Mouse (Mus musculus): ENCODE results near the gene Fcrl6. TPM values are rescaled to one million over a fixed set of nuclear protein-coding genes. Genes with fewer than 3 reads are reported as not detected.

Gene Fcrl6
- not detected for total RNA-seq (2022)

GRCm38 (mm10) chr1:172602326-172602725 is at the start of gene Fcrl6:
Gene Fcrl6, minus strand, starts transcription at chr1:172602551.
- no peak for DNase-seq (ENCODE audit: low spot score in 2 of 2)

- no peak for DNase-seq (ENCODE audit: low spot score in 2 of 2)
Measured at GRCm38 (mm10) chr1:172651288-172651987, 49.1 kb upstream of the Fcrl6 start.

- peak; percentile 10 to 54 for DNase-seq (ENCODE audit: low spot score in 2 of 2)
Measured at GRCm38 (mm10) chr1:172650519-172651287, 48.4 kb upstream of the Fcrl6 start.

GRCm38 (mm10) chr1:172649396-172649795 is 47.0 kb upstream of the Fcrl6 start:
- DNase-seq (ENCODE audit: low spot score in 2 of 2) = no peak

DNA sequence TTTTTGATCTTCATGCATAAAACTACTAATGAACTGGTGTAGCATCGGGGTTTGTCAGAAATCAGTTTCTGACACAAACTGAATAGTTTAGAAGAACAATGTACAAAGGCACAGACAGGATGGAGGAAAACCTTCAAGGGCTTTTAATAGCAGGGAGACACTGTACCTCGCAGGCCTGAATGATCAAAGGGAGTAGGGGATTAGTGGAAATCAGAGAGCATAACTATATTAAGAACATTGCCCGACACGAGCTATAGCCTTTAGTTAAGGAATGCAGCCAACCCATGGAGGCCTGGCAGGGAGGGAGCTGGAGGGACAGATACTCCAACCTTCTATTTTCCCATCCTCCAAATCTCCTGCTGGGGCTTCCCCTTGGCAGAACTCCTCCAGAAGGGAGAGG is 44.9 kb upstream of the Fcrl6 start:
- no peak for DNase-seq (ENCODE audit: low spot score in 2 of 2)

DNA sequence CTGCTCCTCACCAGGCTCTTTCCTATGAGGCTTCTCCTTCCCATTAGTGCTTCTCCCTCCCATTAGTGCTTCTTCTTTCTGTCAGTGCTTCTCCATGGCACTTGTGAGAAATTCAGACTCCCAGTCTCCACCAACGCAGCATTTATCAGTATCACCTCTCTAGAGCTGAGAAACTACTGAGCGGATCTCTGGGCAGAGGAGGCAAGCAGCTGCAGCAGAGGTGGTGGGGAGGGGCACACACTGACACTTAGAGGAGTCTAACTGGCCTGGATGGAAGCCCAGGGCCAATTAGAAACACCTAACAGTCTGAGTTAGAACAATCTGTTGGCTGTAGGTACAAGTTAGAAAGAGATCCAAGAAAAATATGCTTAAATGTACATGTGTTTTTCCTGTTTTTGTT is 36.4 kb upstream of the Fcrl6 start:
- no peak for DNase-seq (ENCODE audit: low spot score in 2 of 2)

GRCm38 (mm10) chr1:172637801-172638200 is 35.5 kb upstream of the Fcrl6 start:
- no peak for DNase-seq (ENCODE audit: low spot score in 2 of 2)

GRCm38 (mm10) chr1:172636266-172636665 is 33.9 kb upstream of the Fcrl6 start:
- DNase-seq (ENCODE audit: low spot score in 2 of 2) = no peak

GRCm38 (mm10) chr1:172635258-172635657 is 32.9 kb upstream of the Fcrl6 start:
- no peak for DNase-seq (ENCODE audit: low spot score in 2 of 2)

DNA sequence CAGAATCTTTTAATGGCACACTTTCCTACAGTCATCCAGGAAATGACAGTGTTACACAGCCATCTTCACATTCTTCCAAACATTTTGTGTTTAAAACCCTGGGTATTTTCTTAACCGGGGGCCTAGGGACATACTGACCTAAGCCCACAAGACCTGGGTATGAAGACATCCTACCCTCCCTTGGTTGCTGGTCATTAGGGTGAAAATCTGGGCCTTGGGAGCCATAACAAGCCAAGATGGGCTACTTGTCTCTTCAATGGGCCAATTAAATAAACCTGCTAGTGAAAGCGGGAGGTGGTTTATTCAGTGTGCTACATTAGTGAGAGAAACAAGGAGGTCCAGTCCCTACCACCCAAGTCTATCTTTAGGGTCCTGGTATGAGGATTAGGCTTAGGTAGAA is 31.8 kb upstream of the Fcrl6 start:
- no peak for DNase-seq (ENCODE audit: low spot score in 2 of 2)

- DNase-seq (ENCODE audit: low spot score in 2 of 2) = peak; percentile 98
Measured at GRCm38 (mm10) chr1:172632451-172633326, 30.3 kb upstream of the Fcrl6 start, which contains the start of gene Dusp23. Gene Dusp23, minus strand, starts transcription at chr1:172632962.

- no peak for DNase-seq (ENCODE audit: low spot score in 2 of 2)
Measured at GRCm38 (mm10) chr1:172631721-172632120, 29.4 kb upstream of the Fcrl6 start.

GRCm38 (mm10) chr1:172629831-172630230 is 27.5 kb upstream of the Fcrl6 start:
- DNase-seq (ENCODE audit: low spot score in 2 of 2) = no peak

- DNase-seq (ENCODE audit: low spot score in 2 of 2) = no peak
Measured at GRCm38 (mm10) chr1:172626306-172626705, 24.0 kb upstream of the Fcrl6 start.

DNA sequence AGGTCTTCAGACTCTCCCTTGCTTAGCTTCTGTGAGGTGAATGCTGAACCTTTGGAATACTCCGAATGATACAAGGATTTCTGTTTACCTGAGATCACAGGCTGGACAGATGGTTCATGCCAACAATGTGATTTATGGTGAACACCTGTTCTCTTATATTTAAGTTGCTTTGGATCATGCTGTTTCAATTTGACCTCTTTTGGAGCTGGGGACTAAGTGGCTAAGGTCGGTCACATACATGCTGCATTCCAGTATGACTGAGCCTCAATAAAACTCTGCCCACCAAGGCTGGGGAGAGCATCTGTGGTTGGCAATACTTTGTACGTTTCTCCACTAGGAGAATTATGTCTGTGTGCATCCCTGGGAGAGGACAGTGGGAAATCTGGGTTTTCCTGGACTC is 21.7 kb upstream of the Fcrl6 start:
- DNase-seq (ENCODE audit: low spot score in 2 of 2) = no peak

DNA sequence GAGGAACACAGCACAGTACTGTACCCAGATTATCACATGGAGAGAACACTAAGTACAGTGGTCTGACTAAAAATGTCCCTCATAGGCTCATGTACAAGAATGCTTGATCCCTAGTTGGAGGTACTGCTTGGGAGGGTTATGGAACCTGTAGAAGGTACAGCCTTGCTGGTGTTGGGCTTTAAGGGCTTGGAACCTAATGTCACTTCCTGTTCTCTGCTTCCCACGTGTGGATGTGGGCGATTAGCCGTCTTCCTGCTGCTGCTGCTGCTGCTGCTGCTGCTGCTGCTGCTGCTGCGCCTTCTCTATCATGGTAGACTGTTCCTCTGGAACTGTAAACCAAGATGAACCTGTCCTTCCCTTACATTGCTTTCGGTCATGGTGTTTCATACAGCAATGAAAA is 21.2 kb upstream of the Fcrl6 start:
- DNase-seq (ENCODE audit: low spot score in 2 of 2) = no peak

GRCm38 (mm10) chr1:172619235-172619634 is 16.9 kb upstream of the Fcrl6 start:
- peak; percentile 54 to 64 for DNase-seq (ENCODE audit: low spot score in 2 of 2)

DNA sequence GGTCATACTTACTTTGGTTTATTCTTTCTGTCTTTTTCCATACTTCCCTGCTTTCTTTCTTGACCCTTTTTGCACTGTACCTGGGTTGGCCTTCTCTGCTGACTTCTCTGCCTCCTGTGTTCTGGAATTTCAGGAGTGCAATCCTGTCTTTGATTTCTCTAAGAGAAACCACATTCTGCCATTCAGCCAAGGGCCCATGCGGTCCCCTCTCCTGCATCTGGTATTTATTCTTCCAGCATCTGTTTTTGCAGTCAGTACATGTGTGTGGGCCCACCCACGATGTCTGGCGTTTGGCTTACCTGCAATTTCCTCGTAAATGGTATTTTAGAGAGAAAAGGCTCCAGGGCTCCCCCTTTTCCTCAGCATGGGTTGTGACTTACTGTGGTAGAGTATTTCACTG is 15.8 kb upstream of the Fcrl6 start:
- no peak for DNase-seq (ENCODE audit: low spot score in 2 of 2)

GRCm38 (mm10) chr1:172617365-172618076 is 15.2 kb upstream of the Fcrl6 start:
- no peak for DNase-seq (ENCODE audit: low spot score in 2 of 2)

- DNase-seq (ENCODE audit: low spot score in 2 of 2) = no peak
Measured at GRCm38 (mm10) chr1:172616537-172617300, 14.4 kb upstream of the Fcrl6 start.

Measured in gastrocnemius, adult 8-10 months (tissue).